Mouse (Mus musculus) CH12.LX (cell line): ENCODE data around the gene Dirc2.

Source experiments
- CHD2 ChIP-seq: IDR thresholded peaks from 2 replicates; pipeline ENCODE4 v1.6.1; 2011; ENCODE audit warnings: low read length, improper control_type of control experiment
- CTCF ChIP-seq, 2 experiments: IDR thresholded peaks in 1 of 2; conservative IDR thresholded peaks in 1 of 2; 2 replicates each; pipeline ENCODE4 v1.5.1; 2011 to 2012; ENCODE audit warnings: low read depth in 2 of 2, low read length in 2 of 2, improper control_type of control experiment in 1 of 2, inconsistent platforms in 1 of 2, mild to moderate bottlenecking in 1 of 2, moderate library complexity in 1 of 2
- E2F4 ChIP-seq: IDR thresholded peaks from 2 replicates; pipeline ENCODE4 v1.6.1; 2011; ENCODE audit warnings: low read depth, low read length, improper control_type of control experiment; ENCODE audit not compliant: insufficient replicate concordance
- EP300 ChIP-seq: IDR thresholded peaks from 2 replicates; pipeline ENCODE4 v1.6.1; 2011; ENCODE audit warnings: low read length, improper control_type of control experiment
- MAX ChIP-seq: IDR thresholded peaks from 2 replicates; pipeline ENCODE4 v1.6.1; 2011; ENCODE audit warnings: low read length, improper control_type of control experiment
- MXI1 ChIP-seq: IDR thresholded peaks from 2 replicates; pipeline ENCODE4 v1.6.1; 2011; ENCODE audit warnings: mild to moderate bottlenecking, low read depth, low read length, improper control_type of control experiment
- NRF1 ChIP-seq: IDR thresholded peaks from 2 replicates; pipeline ENCODE4 v1.6.1; 2014; ENCODE audit warnings: low read depth, mild to moderate bottlenecking, inconsistent platforms, low read length, improper control_type of control experiment, moderate library complexity
- PAX5 ChIP-seq: IDR thresholded peaks from 2 replicates; pipeline ENCODE4 v1.6.1; 2012; ENCODE audit warnings: low read length, inconsistent platforms, mixed read lengths
- POLR2A ChIP-seq: IDR thresholded peaks from 2 replicates; pipeline ENCODE4 v1.6.1; 2011; ENCODE audit warnings: low read depth, mild to moderate bottlenecking, improper control_type of control experiment, low read length
- SIN3A ChIP-seq: IDR thresholded peaks from 2 replicates; pipeline ENCODE4 v1.6.1; 2012; ENCODE audit warnings: low read length, improper control_type of control experiment, inconsistent platforms
- ZC3H11A ChIP-seq: IDR thresholded peaks from 2 replicates; pipeline ENCODE4 v1.6.1; 2012; ENCODE audit warnings: low read depth, mild to moderate bottlenecking, inconsistent platforms, low read length, improper control_type of control experiment
- ZNF384 ChIP-seq: IDR thresholded peaks from 2 replicates; pipeline ENCODE4 v1.6.1; 2012; ENCODE audit warnings: low read depth, low read length, improper control_type of control experiment, inconsistent platforms

- TF ChIP-seq CTCF (conservative IDR thresholded peaks at IDR 0.05 in 1 of 2, IDR thresholded peaks at IDR 0.05 in 1 of 2; ENCODE audit: low read depth in 2 of 2, low read length in 2 of 2) (no peak), MXI1 (no peak), EP300 (no peak), E2F4 (no peak), NRF1 (no peak), SIN3A (no peak), MAX (no peak), CHD2 (no peak), ZC3H11A (no peak), PAX5 (no peak), POLR2A (no peak), ZNF384 (no peak)
Observed at GRCm38 (mm10) chr16:35784134-35784725, 15.1 kb upstream of the Dirc2 start.
